Mouse (Mus musculus): ENCODE data around the gene Prss34. TPM values are rescaled to one million over a fixed set of nuclear protein-coding genes. Genes with fewer than 3 reads are reported as not detected.

The Prss34 gene
- 2.8 TPM in 1 of 3 replicates, not detected in the others for total RNA-seq (2017)

DNA sequence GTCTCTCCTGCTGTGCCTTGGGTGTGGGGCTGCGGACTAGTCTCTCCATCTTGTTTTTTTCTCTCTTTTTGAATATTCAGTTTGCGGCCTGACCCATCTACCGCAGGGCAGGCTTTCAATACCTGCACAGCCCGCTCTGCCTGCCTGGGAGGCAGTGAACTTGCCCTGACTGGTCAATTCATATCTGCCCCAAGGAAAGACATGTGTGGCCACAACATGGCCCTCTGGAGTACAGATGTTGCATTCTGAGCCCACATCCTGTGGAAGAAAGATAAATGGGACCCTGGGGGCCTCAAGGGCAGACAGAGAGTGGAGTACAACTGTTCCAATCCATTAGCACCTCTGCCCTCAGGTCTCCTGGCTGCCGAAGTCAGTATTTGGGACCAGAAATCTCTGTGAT, at the start of gene Prss34:
Gene Prss34, plus strand, starts transcription at position 301 of the 400 bp plus-strand sequence.
- ATAC-seq (replicated peaks; ENCODE audit: insufficient number of reproducible peaks, low FRiP score, low TSS enrichment, poor library complexity, severe bottlenecking): no peak

DNA sequence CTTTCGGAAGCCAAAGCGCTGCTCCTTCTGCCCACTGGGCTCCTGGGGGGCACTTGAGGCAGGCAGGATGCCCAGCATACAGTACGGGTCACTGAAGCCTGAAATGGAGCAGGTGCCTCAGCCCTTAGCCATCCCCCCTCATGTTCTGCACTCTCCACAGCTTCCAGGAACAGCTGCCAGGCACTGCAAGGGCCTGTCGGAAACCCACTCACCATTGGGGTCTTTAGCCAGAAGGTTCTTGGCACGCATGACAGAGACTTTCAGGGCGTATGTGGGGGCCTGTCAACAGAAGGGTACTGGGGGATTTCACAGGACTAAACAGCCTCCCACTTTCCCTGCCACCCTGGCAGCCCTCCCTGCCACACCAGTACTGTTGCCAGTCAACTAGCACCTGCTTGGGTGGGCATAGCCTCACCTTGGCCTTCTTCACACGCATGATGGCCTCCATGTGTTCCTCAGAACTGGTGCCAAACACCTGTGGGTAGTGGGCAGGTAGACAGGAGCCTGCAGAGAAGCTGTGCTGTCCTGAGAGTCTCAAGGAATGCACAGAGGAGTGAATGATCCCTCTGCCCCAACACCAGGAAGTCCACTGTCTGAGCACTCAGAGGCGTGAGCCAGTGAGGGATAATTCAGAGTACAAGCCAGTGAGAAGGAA, 47.9 kb upstream of the Prss34 start:
- ATAC-seq (replicated peaks; ENCODE audit: insufficient number of reproducible peaks, low FRiP score, low TSS enrichment, poor library complexity, severe bottlenecking): no peak

DNA sequence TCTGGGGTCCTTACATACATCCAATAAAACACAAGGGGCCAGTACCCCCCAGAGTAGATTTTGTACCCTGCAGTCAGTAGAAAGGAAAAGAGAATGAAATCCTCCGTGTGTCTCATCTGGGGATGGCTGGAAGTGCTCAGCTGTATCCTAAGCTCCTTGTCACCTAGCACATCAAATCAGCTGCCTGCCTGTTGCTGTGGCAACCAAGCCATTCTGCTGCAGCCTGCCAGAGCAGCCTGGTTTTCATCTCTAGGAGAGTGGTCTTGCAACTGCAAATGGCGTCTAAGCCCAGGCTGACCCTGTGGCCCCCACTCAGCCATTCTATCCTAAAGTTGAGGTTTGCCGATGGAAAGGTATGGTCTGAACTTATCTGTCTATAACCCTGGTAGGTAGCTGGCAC, 45.6 kb upstream of the Prss34 start:
- ATAC-seq (replicated peaks; ENCODE audit: insufficient number of reproducible peaks, low FRiP score, low TSS enrichment, poor library complexity, severe bottlenecking): no peak

DNA sequence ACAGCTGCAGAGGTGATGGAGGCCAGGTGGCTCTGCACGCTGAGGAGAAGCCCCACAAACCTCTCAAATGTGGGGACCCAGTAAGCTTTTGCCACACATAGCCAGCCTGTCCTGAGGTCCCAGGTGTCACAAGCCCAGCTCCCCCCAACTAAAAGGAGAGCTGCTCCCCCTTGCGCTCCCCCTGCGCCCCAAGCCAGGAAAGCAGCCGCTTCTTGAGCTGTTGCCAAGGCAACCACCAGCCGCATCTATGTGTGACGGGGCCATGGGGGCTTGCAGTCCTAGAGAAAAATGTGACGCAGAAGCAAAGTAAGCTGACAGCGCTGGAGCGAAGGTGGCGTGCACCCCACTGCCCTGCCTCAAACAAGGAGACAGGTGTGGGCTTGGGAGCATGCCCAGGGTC, 44.4 kb upstream of the Prss34 start:
- no peak for ATAC-seq (replicated peaks; ENCODE audit: insufficient number of reproducible peaks, low FRiP score, low TSS enrichment, poor library complexity, severe bottlenecking)

DNA sequence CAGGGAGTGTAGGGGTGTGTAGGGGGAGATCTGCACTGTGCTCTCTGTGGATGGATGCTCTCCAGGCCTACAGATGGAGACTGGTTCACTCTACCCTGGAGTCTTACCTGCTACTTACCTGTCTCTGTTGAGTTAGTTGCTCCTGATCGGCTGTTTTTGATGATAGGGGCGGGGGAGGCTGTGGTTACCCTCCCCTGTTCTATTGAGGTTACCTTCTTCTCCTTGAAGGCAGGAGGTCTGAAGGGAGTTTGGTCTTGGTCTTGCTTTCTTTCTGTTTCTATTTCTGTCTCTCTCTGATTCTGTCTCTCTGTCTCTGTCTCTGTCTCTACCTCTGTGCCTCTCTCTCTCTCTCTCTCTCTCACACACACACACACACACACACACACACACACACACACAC, 43.1 kb upstream of the Prss34 start:
- no peak for ATAC-seq (replicated peaks; ENCODE audit: insufficient number of reproducible peaks, low FRiP score, low TSS enrichment, poor library complexity, severe bottlenecking)

DNA sequence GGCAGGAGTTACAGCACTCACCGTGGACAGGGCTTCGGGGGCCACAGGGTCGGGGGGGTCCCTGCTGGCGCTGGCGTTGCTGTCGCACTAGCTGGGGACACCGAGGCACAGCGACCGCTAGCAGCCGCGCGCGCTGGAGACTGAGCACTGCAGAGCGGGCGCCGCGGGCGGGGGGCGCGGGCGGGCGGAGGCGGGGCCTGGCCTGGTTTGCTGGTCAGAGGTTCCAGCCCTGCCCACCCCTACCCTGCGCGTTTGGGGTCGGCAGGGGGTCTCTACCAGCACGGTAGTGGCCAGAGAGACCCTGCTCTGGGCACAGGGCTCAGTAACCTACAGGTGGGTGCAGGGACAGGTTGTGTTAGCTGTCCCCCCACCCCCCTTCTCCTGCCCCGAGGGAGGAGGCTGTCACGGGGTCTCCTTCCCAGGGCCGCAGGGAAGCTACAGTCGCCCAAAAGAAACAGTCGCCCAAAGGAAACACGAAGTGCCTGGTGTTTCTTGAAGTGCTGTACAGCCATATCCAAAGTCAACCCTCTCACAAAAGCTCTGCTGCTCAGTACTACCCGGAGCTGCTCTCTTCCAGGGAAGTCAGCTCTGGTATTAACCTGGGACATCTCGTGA, 41.9 kb upstream of the Prss34 start, which contains the start of gene Baiap3:
Gene Baiap3, minus strand, starts transcription at position 225 of the 615 bp plus-strand sequence.
- ATAC-seq (replicated peaks; ENCODE audit: insufficient number of reproducible peaks, low FRiP score, low TSS enrichment, poor library complexity, severe bottlenecking): no peak

DNA sequence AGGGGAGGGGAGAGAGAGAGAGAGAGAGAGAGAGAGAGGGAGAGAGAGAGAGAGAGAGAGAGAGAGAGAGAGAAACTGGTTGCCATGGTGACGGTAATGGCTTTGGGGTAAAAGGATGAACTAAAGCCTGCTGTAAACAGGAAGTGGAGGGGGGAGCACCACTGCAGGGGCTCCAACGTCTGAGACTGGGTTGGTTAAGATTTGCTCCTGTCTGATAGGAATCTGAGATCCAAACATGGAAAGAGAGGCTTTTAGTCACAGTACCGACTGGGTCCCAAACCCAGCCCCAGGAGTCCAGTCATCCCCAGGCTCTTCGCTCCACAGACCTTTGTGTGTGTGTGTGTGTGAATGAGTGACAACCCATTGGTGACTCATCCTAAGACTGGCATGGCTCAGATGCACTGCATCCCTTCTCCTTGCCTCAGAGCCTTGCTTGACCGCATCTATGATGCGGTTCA, 40.4 kb upstream of the Prss34 start:
- 0 out of 2 replicates have a peak, but pooled peaks have one; percentile 20 for ATAC-seq (replicated peaks; ENCODE audit: insufficient number of reproducible peaks, low FRiP score, low TSS enrichment, poor library complexity, severe bottlenecking)

DNA sequence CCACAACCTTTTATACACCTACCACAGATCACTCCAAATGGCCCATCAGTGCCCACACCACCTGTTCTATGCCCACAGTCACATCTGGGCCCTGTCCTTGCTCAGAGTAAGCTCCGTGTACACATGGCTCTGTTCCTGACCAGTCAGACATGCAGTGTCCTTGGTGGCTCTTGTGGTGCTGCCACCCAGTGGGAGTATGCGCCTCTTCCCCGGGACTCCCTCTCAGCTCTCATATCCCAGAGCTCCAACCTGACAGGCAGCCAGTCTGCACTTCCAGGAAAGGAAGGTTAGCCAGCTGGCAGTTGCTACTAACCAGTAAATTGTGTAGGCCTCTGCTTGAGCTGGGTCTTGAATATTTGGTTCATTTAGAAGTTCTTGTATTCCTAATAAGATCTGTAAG, 33.7 kb upstream of the Prss34 start:
- ATAC-seq (replicated peaks; ENCODE audit: insufficient number of reproducible peaks, low FRiP score, low TSS enrichment, poor library complexity, severe bottlenecking): no peak

DNA sequence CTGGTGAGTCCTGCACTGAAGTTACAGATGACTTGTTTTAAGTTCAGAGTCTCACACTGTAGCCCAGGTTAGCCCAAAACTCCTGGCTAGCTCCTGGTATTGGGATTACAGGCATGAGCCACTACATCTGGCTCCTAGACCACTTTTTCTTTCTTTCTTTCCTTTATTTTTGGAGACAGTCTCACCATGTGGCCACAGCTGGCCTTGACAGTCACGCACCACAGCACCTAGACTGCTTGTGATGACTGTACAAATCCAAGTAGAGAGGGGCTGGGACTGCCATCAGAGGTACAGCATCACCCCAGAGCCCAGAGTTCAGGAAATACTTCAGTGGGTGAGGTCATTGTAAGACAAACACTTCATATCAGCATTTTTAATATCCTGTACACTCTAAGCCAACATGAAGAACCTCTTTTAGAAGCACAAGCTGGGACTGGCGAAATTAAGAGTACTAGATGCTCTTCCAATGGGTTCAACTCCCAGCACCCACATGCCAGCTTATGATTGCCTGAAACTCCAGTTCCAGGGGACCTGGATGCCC, 27.3 kb upstream of the Prss34 start:
- no peak for ATAC-seq (replicated peaks; ENCODE audit: insufficient number of reproducible peaks, low FRiP score, low TSS enrichment, poor library complexity, severe bottlenecking)

DNA sequence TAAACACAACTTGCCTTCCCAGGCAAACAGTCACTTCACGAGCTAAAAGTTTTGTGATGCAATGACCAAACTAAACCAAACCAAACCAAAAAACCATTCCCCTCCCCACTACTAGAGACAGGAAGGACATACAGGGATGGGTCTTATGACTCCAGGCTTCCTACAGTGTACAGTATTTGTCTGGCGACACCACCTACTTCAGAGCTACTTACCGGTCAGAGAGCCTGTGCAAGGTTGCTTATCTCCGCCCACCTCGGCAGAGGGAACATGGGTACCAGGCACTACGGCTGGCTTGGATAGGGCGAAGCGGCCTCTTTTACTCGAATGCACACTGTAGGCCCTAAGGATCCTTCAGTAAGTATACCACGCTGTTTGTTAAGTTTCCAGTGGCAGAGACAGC, 25.9 kb upstream of the Prss34 start:
- no peak for ATAC-seq (replicated peaks; ENCODE audit: insufficient number of reproducible peaks, low FRiP score, low TSS enrichment, poor library complexity, severe bottlenecking)

DNA sequence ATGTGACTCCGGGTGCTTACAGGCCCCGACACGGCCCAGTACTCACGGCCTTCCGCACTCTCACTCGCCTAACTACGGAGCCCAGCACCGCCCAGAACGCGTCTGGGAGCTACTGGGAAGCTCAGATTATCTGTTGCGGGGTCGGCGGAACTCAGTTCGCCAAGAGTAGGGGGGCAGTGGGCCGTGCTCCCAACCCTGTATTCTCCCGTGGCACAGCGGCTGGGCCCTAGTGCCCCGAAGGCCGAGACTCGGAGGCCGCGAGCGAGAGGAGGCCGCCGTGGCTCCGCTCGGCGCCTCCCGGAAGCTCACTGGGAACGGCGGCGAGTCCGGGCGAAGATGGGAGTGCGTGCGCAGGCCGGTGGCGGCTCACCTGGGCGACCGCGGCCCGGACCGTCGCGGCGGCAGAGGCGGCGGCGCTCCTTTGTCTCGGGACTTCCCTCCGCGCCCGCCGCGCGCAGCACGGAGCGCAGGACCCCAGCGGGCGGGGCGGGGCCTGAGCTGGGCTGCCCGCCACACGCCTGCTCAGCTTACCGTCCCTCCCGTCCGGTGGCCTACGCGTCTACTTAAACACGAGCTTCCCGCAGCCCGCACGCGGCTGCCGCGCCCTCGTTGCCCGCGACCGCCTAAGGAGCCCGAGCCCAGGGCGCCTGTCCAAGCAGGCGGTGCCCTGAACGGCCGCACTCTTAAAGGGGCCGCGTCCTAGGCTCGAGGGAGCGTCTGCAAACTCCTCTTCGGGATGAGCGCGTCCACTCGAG, 25.1 kb upstream of the Prss34 start:
- ATAC-seq (replicated peaks; ENCODE audit: insufficient number of reproducible peaks, low FRiP score, low TSS enrichment, poor library complexity, severe bottlenecking): peak; percentile 59

DNA sequence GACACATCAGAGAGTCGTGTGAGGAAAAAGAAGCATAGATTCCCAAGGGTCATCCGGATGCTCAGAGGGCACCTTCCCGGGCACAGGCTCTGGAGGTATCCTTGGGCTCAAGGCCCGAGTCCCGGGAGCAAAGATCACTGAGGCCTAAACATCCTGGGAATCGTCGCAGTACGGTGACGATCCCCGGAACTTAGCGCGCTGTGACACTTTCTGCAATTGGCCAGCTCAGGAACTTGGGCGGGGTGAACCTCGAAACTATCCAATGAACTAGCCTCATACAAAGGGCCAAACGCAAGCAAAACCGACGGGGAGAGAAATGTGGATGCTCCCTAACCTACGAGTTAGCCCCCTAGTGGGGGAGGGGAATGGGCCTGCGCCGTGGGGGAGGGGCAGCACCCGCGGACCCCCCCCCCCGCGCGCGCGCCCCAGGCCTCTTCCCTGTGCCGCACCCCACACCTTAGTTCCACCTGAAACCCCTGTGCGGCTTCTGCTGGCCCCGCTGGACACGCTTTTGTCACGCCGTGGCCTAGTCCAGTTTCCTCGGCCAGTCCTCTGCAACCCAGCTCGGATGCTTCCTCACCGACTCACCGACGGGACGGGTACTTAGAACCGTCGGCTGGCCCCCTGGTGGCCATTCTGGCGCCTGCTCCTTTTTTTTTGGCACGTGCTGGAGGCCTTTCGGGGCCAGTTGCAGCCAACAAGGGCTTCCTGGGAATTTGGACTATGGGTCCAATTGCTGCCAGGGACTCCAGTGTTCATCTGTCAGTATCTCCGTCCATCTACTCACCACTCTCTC, 24.3 kb upstream of the Prss34 start:
- peak; percentile 85 for ATAC-seq (replicated peaks; ENCODE audit: insufficient number of reproducible peaks, low FRiP score, low TSS enrichment, poor library complexity, severe bottlenecking)

DNA sequence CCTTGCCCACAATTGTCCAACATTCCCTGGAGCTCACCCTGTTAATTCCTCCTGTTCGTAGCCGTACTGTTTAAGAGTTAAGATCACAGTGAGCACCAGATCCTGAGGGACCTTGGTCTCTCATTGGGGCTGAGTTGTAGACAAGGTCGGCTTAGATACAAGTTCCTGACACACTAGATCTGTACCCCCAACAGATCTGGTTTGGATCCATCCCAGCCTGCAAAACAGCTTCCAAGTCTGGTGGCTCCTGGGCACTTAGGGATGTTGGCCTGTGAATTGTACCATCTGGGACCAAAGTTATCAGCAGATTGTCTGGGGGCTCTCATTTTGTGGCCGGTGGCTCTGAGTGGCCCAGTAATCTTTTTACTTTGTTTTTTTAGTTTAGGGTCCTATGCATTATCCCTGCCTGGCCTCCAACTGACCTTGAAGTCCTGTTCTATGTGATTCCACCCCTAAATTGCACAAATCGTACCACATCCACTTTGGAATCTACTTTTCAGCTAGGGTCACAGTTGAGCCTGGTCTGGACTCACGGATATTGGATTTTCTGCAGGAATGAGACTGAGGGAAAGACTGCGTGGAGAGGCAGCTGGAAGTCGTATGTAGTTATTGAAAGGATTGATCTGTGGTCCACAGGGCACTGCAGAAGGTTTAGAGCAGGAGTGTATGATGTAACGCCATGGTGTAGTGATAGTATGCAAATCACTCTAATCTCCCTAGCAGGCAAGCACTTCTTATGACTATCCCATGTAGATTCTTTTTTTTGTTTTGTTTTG, 23.4 kb upstream of the Prss34 start, which contains the start of gene Ube2i:
Gene Ube2i, minus strand, starts transcription at position 52 of the 776 bp plus-strand sequence.
- ATAC-seq (replicated peaks; ENCODE audit: insufficient number of reproducible peaks, low FRiP score, low TSS enrichment, poor library complexity, severe bottlenecking): no peak

DNA sequence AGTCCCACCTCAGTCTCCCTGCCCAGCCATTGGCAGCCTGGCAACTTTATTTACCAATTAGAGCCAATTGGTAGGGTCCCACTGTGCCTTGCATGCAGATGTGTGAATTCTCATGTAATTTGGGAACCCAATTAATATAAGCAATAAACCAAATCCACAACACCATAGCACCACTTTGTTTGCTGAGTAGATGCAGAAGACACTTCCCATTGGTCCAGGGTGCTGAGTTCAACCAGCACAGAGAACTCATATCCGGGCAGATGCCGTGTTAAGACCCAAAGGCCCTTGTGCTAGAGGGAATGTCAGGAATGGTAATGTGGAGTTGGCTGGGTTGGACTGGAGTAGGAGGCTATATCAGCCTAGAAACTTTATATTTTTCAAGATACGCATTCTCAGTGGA, 22.4 kb upstream of the Prss34 start:
- ATAC-seq (replicated peaks; ENCODE audit: insufficient number of reproducible peaks, low FRiP score, low TSS enrichment, poor library complexity, severe bottlenecking): no peak

DNA sequence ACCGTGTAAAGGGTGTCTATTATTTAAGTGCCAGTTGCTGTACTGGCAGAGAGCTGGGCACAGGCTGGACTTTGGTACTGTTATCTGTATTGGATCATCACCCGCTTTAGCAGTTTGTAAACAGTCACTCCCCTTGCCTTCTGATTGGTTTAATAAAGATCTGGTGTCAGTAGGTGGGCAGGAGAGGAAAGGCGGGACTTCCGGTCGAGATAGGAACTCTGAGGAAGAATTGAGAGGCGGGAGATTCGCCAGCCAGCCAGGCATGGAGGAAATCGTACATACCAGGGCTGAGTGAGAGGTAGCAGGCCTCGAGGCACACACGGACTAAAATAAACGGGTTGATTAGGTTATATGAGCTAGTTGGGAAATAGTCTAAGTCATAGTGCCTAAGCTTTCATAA, 16.1 kb upstream of the Prss34 start:
- ATAC-seq (replicated peaks; ENCODE audit: insufficient number of reproducible peaks, low FRiP score, low TSS enrichment, poor library complexity, severe bottlenecking): 0 out of 2 replicates have a peak, but pooled peaks have one; percentile 48

DNA sequence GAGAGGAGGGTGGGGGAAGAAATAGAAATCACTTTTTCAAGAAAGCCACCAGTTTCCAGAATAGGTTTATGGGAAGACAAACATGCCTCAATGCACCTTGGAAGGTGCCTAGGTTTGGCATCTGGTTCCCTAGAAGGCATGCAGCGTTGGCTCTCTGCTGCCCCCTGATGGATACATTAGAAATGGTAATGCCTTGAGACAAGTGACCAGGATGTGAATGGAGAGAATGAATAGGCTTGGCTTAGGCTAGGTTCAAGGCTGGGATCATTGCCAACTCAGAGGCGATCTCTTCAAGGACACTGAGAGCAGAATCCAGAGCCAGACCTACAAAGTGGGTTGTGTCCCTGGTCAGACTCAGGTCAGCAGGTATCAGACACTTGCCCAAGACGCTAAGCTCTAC, 13.2 kb upstream of the Prss34 start:
- ATAC-seq (replicated peaks; ENCODE audit: insufficient number of reproducible peaks, low FRiP score, low TSS enrichment, poor library complexity, severe bottlenecking): peak; percentile 86

DNA sequence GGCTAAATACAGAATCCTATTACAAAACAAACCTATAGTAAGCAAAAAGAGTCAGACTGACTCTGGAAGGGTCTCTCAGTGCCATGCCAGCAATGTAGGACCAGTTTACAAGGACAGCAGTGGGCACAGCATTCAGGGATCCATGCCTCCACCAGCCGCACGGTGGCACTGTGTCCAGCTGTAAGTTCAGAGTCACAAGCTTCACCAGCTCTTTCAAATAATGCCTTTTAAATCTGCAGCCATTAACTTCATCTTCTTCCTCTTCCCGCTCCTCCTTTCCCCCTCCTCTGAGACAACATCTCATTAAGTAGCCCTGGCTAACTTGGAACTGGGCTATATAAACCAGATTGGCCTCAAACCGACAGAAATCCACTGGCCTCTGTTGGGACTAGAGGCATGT, 9.4 kb upstream of the Prss34 start:
- no peak; the same call in 1 of the 2 replicates for ATAC-seq (replicated peaks; ENCODE audit: insufficient number of reproducible peaks, low FRiP score, low TSS enrichment, poor library complexity, severe bottlenecking)

DNA sequence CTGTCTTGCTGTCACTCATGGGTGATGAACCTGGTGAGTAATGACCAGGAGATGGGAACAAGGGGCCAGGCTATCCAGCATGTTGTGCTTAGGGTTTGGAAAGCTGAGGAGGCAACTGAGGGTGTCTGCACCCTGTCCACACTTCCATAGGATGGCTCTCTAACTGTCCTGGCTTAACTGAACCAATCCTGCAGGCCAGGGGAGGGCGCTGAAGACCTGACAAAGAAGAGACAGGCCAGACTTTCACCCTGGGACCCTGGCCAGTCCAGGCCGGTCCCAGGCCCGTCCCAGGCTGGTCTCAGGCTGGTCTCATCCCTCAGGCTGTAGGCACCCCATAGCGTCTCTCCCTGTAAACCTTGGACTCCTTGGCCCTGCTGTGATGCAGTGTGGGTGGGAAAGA, 7.8 kb upstream of the Prss34 start:
- ATAC-seq (replicated peaks; ENCODE audit: insufficient number of reproducible peaks, low FRiP score, low TSS enrichment, poor library complexity, severe bottlenecking): no peak

All from monocyte, adult 5-6 weeks (primary cell).